Mouse (Mus musculus): ENCODE measurements at regions not wholly inside any gene's neighbourhood (a gene's known extent, or its start where the extent isn't known, plus 50 kb on each side); places are given as distances from the start of the nearest gene placed in this dataset.

- no peak for DNase-seq (ENCODE audit: low spot score)
Observed at GRCm38 (mm10) chr3:18934891-18935290, 693.6 kb downstream of the 1700064H15Rik start.

DNA sequence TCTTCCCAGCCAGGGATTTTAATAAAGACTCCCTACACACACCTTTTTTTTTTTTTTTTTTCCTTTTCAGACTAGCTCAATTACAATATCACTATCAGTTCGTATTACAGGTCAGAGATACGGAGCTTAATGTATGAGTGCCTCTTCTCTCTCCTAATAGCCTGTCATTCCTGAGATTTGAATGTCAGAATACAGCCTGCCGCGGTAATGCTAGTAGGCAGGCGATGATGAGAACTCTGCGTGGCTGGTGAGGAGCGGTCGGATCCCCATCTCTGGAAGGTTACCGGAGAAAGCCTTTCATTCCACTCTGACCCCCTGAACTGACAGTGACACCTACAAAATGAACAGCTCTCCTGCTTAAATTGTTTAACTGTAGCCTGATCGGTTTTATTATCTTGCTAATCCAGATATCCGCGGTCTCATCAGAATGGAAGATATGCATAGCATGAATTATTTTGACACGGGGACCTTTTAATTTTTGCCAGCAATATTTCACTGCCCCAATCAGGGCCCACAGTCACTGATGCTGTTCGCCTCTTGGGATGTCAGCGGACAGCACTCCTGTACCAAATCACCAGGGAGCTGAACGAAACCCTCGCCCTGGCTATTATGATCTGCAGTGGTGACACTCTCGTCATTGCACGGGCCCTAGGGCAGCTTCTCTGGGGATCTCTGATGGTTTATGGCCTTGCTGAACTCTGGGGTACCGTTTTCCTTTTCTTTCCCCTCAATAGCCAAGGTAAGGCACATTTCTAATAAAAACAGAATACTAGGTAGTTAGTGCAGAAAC is 690.9 kb downstream of the 1700064H15Rik start:
- DNase-seq (ENCODE audit: low spot score): no peak

DNA sequence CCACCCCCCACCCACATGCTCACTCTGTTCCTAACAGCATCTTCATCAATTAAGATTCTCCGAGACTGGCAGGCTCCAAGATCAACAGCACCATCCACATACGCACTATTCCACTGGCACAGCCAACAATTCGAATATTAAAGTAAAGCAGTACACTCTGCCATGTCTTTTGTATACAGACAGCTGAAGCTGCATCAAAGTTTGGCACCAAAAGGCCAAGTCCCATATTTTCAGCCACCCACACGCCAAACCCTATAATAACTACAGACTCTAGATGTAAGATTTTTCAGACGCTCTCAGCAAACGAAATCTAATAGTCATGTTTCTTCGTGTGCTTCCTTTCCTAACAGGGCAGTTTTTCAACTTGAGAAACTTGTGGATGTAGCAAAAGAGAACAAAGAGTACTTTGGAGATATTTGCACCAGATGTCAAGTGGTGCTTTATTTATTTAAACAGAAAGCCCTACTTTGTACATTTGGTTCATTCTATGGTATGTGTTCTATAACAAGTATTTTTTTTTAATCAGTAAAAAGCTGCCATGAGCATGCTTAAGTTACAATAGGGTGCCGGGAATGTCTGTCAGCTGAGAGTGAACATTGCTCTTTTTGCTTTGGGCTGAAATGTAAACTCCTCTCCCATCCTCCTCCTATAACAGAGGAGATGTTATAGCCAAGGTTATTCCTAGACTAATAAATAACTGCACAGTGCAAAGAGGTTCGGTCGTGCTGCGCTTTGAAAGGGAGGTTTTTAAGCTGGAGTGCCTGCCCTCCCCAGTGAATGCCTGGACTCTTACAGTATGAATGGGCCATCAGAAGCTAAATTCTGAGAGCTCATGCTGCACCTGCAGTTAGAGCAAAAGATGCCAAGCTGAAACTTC is 686.9 kb downstream of the 1700064H15Rik start:
- no peak for DNase-seq (ENCODE audit: low spot score)

GRCm38 (mm10) chr3:18960341-18960740 is 668.1 kb downstream of the 1700064H15Rik start:
- no peak for DNase-seq (ENCODE audit: low spot score)

DNA sequence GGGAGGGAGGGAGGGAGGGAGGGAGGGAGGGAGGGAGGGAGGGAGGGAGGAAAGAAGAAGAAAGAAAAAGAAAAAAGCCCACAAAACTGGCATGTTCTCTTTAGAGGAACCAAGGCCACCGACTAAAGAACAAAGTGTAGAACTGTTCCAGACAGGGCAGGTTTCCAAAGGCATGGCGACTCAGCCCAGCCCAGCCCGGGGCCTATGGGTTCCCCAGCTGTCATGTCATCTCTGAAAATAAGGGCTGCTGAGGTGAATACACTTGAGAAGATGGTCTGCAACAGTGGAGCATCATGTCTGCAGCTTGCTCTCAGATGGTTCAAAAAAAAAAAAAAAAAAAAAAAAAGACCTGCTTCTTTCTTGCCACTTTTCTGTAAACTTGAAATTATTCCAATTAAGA is 639.8 kb downstream of the 1700064H15Rik start:
- no peak for DNase-seq (ENCODE audit: low spot score)

GRCm38 (mm10) chr3:18989577-18990240 is 638.8 kb downstream of the 1700064H15Rik start:
- DNase-seq (ENCODE audit: low spot score): no peak

DNA sequence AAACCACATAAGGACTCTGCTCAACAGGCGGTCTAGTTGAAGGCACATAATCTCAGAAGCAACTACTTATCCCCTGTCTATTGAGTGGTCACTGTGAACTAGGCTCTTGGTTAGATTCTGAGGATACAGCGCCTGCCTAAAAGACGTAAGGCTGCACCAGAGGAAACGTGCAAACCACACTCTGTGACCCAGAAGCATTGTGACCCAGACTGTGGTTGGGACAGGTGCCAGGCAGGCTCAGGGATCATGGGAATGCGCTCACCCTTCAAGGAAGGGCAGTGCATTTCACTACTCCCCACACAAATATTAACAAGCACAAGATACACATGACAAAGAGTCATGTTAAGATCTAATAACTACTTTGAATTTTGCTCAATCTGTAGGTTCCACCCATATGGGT is 628.3 kb downstream of the 1700064H15Rik start:
- no peak for DNase-seq (ENCODE audit: low spot score)

GRCm38 (mm10) chr3:19002056-19002455 is 626.4 kb downstream of the 1700064H15Rik start:
- DNase-seq (ENCODE audit: low spot score): no peak

DNA sequence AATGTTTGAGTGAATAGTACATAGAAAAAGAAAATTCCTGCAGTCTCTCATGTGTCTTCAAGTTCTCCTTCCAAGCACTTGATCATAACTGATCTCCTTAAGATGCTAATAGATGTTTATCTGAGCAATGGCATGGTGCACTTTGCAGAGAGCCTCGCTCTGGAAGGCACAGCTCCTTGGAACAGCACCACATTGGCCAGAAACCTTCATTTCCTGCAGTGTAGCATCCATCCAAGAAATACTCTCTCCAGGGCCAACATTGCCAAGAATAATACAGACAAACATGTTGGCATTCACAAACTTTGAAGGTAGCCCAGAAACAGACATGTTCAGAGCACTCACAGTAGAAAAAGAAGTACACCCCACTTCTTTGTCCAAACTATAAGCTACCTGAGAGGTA is 623.7 kb downstream of the 1700064H15Rik start:
- no peak for DNase-seq (ENCODE audit: low spot score)

DNA sequence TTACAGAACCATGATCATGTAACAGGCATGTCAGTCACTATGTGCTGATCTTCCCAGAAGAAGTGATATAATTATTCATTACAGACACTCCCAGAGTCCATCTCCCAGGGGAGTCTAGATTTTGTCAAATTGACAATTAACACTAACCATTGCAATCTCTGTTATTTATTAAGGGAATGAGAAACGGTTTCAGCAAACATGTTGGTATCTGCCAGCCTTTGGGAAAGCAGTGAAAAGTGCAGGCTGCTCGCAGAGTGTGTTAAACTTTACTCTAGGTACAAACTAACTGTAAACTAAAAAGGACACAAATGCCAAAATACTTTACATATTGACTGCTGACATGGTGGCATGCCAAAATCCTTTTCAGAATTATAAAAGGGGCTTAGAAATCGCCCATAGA is 583.9 kb downstream of the 1700064H15Rik start:
- no peak for DNase-seq (ENCODE audit: low spot score)

DNA sequence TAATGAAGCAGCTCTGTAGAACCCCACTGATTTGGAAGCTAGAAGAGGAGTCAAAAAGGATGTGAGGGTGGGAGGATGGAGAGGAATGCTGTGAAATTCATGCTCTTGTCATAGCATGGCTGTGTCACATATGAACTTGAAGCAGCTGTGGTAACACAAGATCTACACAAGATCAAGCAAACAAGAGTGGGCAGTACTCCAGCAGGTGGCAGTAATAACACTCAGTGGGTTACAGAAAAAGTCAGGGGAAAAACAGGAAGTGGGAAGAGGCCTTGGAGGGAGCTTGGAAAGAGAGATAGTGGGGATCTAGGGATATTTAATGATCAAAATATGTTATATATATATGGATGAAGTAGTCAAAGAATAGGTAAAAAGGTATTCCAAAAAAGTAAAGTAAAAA is 582.5 kb downstream of the 1700064H15Rik start:
- no peak for DNase-seq (ENCODE audit: low spot score)

DNA sequence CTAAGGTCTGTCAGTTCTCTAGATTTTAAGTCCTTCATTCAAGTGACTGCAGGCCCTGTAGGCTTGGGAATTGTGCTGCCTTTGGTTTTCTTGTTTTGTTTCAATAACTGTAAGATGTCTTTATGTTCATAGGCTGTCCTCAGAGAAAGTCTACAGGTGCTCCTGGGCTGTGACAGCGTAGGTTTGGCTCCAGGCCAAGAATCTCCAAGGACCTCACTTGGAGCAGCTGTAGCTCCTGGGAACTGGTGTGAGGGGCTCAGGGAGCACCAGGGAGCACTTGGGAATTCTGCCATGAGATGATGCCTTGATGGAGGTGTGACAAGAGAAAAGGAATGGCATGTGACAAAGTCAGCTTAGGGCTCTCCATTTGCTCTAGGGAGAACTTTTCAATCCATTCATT is 581.9 kb downstream of the 1700064H15Rik start:
- no peak for DNase-seq (ENCODE audit: low spot score)

DNA sequence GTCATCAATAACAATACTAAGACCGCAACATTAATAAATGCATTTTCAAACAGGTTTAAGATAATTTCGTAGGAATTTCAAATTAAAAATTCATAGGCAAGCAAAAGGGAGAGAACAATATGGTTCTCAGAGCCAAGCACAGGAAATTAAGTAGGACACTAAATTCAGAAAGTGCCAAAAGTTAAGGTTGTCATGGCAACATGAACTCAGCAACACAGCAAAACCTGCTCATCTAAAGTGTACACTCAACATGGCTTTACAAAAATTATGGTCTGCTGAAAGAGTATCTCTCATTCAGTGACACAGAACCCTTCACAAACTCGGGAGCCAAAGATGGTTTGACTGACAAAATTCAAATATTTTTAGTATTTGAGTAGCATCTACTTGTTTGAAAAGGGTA is 572.5 kb downstream of the 1700064H15Rik start:
- no peak for DNase-seq (ENCODE audit: low spot score)

DNA sequence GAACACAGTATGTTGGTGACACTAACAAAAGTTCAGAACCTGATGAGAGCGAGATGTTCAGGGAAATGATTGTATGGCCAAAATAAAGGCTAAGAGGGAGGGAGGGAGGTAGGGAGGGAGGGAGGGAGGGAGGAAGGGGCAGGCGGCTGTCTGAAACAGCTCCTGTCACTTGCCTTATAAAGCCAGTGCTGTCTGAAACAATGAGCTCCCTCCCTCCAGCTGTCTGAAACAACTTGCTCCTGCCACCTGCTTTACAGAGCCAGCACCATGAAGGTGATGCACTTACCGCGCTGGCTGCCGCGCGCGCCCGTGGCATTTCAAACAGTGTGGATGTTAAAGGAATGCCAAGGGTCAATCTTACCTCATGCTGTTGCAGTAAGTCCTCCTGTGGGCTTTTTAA is 571.9 kb downstream of the 1700064H15Rik start:
- DNase-seq (ENCODE audit: low spot score): no peak

GRCm38 (mm10) chr3:19059906-19060870 is 568.3 kb downstream of the 1700064H15Rik start:
- DNase-seq (ENCODE audit: low spot score): no peak

- no peak for DNase-seq (ENCODE audit: low spot score)
Observed at GRCm38 (mm10) chr3:19061488-19062248, 566.8 kb downstream of the 1700064H15Rik start.

GRCm38 (mm10) chr3:19062249-19062859 is 566.1 kb downstream of the 1700064H15Rik start:
- DNase-seq (ENCODE audit: low spot score): peak; percentile 33

- no peak for DNase-seq (ENCODE audit: low spot score)
Observed at GRCm38 (mm10) chr3:19067141-19067757, 561.2 kb downstream of the 1700064H15Rik start.

Data from MN1 (cell line).